Mouse (Mus musculus): ENCODE measurements at regions not wholly inside any gene's neighbourhood (a gene's known extent, or its start where the extent isn't known, plus 50 kb on each side); places are given as distances from the start of the nearest gene placed in this dataset.
"Not testable (repeated sequence)": the region's sequence is repeated elsewhere in the genome, so short reads cannot be mapped to it uniquely, and the experiment has no call there.

- DNase-seq = no peak
Measured at GRCm38 (mm10) chrX:68486585-68486984, 191.8 kb upstream of the Fmr1 start.

DNA sequence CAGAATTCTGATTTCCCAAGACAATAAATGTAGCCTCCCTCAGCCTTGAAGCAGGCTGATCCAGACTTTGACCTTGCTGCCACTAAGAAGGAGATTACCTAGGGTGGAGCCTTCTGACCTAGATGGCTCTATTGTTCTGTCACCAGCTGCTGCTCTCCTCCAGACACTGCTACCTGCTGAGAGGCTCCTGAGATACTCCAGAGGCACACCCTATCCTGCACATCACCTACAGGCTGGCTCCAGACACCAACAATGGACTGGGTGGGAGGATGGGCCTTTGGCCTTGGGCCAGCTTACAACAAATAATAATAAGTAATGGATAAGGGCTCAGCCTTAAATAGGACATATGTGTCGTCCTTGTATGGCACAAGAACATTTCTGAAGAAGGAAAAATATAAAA lies 186.3 kb upstream of the Fmr1 start:
- DNase-seq = not testable (repeated sequence)

DNA sequence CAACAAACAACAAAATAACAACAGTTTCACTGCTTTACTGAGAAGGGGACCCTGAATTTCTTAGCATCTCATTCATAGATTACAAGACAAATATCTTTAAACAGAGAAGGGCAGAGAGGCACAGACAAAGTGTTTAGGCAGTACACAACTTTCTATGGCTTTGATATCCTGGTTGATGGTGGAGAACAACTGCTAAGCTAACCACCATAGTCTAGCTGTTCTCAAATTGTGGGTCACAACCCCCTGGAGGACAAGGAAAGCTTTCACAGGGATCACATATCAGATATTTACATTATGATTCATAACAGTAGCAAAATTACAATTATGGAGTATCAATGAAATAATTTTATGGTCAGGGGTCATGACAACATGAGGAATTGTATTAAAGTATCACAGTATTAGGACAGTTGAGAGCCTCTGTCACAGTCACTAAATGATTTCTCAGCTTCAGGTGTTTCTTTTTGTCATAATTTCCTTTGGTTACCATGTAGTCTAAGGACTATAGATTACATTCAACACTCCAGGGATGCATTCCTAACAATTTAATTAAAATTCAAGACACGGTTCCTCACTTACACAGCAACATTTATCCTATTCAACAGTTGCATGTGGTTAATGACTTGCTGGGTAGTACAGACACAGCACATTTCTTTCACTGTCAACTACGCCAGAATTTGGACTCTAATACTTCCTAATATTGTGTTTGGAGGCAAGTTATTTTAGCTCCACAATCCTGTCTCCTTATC lies 183.8 kb upstream of the Fmr1 start:
- DNase-seq = no peak

- peak; percentile 0 for DNase-seq
Measured at GRCm38 (mm10) chrX:68495144-68495493, 183.2 kb upstream of the Fmr1 start.

DNA sequence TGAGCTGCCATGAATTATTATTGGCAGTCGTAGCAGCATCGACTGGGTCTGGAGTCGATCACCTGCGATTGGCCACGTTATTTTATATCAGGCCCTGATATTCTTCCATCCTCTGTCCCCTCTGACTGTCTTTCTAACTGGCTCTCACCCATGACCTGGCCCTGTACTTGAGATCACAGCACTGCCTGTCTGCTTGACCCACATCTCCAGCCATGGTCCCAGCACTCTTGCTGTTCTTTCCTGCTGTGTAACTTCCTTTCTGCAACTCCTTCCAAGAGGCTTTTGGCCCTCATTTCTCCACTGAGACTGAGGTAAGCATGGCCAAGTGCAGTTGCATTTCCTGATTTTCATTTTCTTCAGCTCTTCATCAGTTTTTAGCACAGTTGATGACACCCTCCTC lies 182.6 kb upstream of the Fmr1 start:
- no peak for DNase-seq

GRCm38 (mm10) chrX:68497886-68498285 lies 180.5 kb upstream of the Fmr1 start:
- no peak for DNase-seq

DNA sequence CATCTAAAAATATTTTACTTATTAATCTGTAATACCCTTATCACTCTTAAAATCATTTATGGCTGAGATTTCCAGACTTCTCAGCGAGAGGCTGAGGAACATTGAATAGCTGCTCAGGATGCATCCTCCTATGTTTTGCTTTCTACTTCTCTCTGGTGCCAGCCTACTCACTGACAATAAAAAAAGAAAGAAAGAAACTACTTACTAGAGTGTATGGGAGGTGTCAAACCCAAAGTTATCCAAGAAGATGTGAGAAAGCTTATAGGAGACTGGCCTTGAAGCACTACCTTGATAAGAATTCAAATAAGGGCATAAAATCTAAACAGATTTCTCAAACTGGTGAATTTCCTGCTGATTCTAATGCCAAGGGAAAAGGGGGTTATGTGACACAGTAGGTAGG lies 175.4 kb upstream of the Fmr1 start:
- no peak for DNase-seq

- DNase-seq = no peak
Measured at GRCm38 (mm10) chrX:68507664-68508063, 170.7 kb upstream of the Fmr1 start.

- DNase-seq = no peak
Measured at GRCm38 (mm10) chrX:68512213-68512766, 166.1 kb upstream of the Fmr1 start.

- DNase-seq = no peak
Measured at GRCm38 (mm10) chrX:68546561-68546960, 131.8 kb upstream of the Fmr1 start.

- DNase-seq = no peak
Measured at GRCm38 (mm10) chrX:68554031-68554430, 124.3 kb upstream of the Fmr1 start.

DNA sequence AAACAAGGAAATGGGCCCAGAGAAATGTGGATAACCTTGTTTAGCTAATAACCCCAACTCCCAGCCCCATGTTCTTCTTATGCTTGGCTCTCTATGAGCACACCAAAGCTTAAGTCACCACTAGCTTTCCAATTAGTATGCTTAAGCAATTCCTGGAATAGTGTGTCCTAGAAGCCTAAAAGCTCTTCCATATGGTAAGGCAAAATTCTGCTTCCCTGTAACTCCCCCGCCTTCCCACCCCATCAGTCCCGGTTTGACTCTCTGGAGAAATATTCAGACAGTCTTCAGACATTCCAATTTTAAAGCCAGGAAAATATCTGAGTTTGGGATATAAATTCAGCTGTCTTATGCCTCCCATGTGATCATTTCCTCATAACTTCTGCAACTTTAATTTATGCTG lies 120.6 kb upstream of the Fmr1 start:
- no peak for DNase-seq

DNA sequence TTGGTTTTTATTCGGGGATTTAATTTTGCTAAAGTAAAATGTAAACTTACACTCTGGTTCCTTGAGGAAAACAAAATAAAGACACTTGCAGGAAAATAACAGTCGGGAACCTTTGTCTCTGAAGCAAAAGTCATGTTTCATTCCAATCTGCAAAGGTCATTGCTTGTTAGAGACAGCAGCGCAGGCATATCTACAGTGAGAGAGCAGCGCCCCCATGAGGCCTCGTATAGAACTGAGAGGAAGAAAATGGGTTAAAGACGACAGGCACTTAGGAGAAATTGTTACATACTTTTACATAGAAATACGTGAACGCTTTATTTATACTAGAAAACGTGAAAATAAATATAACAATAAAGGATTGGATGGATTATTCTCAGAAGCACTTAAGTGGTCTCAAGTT lies 93.1 kb upstream of the Fmr1 start:
- DNase-seq = peak; percentile 4

GRCm38 (mm10) chrX:68622141-68622540 lies 56.2 kb upstream of the Fmr1 start:
- no peak for DNase-seq
